Mouse (Mus musculus): ENCODE data around the gene Arhgef39. TPM values are rescaled to one million over a fixed set of nuclear protein-coding genes. Genes with fewer than 3 reads are reported as not detected.
A peak's percentile ranks its signal among the peaks of the same experiment; 100 is the strongest.

Arhgef39 gene
- polyA plus RNA-seq, 1 experiment from 2014 or later = 44.8 TPM

DNA sequence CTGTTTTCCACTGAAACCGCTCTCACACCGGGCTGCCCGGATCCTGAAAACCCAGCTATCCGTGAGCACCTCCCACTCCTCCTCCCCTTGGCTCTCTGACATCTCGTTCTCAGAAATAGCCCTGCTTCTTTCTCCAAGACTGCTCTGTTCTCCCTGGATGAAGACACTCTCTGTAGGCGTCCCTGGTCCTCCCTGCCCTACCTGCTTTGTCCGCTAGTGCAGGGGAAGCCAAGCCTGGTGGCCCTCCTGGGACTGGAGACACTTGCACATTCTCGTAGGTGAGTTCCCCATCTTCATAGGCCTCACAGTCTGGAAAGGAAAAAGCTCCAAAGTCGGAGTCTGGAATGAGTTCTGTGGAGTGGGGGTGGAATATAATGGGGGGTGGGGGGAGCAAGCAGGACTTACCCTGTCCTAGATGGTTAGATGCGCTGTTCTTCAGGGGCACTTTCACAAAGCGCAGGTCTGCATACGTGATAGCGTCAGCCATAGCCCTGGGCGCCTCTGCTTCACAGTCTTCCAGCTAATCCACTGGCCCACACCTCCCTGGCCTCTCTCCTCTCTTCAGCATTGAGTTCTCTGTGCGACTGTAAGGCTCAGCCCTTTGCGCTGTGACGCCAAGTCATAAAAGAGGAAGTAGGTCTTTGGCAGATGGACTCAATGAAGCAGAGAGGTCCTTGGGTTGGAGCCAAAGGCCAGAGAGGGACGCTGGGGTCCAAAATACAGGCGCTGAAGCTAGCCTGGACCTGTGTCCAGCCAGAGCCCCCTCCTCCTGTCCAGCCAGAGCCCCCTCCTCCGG is 45.3 kb downstream of the Arhgef39 start, which contains the start of gene Cd72:
TSS of gene Cd72 (minus strand) at position 588 of the 796 bp plus-strand sequence.
- no peak within 1 kb of the TSS for H3K27ac ChIP-seq
- no peak for ATAC-seq (ENCODE audit: insufficient number of reproducible peaks, insufficient read depth, low FRiP score, low TSS enrichment, low read depth)
- WGBS = 28% methylated on average over 20 of the region's 20 CpGs

DNA sequence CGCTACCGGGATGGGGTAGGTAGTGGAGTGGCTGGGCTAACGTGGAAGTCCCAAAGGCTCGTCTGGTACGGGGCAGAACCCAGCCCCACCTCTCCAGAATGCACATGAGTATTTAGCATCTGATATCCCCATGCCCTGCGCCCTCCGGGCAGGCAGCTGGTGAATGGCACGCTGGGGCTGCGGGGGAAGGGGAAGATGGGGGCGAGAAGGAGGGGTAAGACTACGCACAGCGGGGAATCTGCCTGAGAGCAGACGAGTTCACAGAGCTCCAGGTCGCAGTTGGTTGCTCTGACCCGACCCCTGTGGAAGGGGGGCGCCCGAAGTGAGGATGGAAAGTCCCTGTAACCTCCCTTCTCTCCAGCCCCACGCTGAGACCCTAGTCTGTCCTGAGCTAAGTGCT is 46.1 kb downstream of the Arhgef39 start:
- peaks cover 23% of the 10 kb centered on the region; the same call in 1 of the 2 replicates for H3K4me1 ChIP-seq (replicated peaks)
- peaks cover 43% of the 10 kb centered on the region for H3K27me3 ChIP-seq
- peaks cover 3% of the 10 kb centered on the region for H3K36me3 ChIP-seq
- H3K27ac ChIP-seq = no peak overlapping the region
- no peak for ATAC-seq (ENCODE audit: insufficient number of reproducible peaks, insufficient read depth, low FRiP score, low TSS enrichment, low read depth)
- H3K9me3 ChIP-seq = no peaks in the 10 kb centered on the region
- WGBS = 1% methylated on average over 18 of the region's 18 CpGs
- H3K9ac ChIP-seq (replicated peaks) = peak overlapping the region; percentile 45
- H3K4me2 ChIP-seq = peak overlapping the region; percentile 55
- H3K4me3 ChIP-seq (replicated peaks) = peak overlapping the region; percentile 30

More for the DNA sequence above, 45.3 kb downstream of the Arhgef39 start, which contains the start of gene Cd72:
- Histone ChIP-seq H3K4me1 (replicated peaks) (peaks cover 23% of the 10 kb centered on the region; the same call in 1 of the 2 replicates), H3K4me2 (peak within 1 kb of the TSS; percentile 55), H3K9me3 (no peaks in the 10 kb centered on the region), H3K9ac (replicated peaks) (peak within 1 kb of the TSS; percentile 45), H3K4me3 (replicated peaks) (peak within 1 kb of the TSS; percentile 30), H3K36me3 (no peaks in the 10 kb centered on the region), H3K27me3 (peaks cover 43% of the 10 kb centered on the region)

- H3K4me1 ChIP-seq (replicated peaks) = peaks cover 23% of the 10 kb centered on the region; the same call in 1 of the 2 replicates
- H3K4me3 ChIP-seq (replicated peaks) = no peak overlapping the region
- peaks cover 14% of the 10 kb centered on the region for H3K36me3 ChIP-seq
- H3K9me3 ChIP-seq = no peaks in the 10 kb centered on the region
- ATAC-seq (ENCODE audit: insufficient number of reproducible peaks, insufficient read depth, low FRiP score, low TSS enrichment, low read depth) = no peak
- peaks cover 43% of the 10 kb centered on the region for H3K27me3 ChIP-seq
- WGBS = 53% methylated on average over 11 of the region's 11 CpGs
- no peak overlapping the region for H3K4me2 ChIP-seq
- H3K27ac ChIP-seq = no peak overlapping the region
- H3K9ac ChIP-seq (replicated peaks) = no peak overlapping the region
Observed at GRCm38 (mm10) chr4:43452315-43452714, 47.2 kb downstream of the Arhgef39 start.

GRCm38 (mm10) chr4:43448554-43448953 is 50.9 kb downstream of the Arhgef39 start:
- Histone ChIP-seq H3K36me3 (peaks cover 39% of the 10 kb centered on the region), H3K9me3 (no peaks in the 10 kb centered on the region), H3K4me3 (replicated peaks) (no peak overlapping the region), H3K27ac (no peak overlapping the region), H3K4me1 (replicated peaks) (peaks cover 19% of the 10 kb centered on the region), H3K9ac (replicated peaks) (no peak overlapping the region), H3K4me2 (no peak overlapping the region), H3K27me3 (peaks cover 17% of the 10 kb centered on the region)
- WGBS = 86% methylated on average over 3 of the region's 3 CpGs
- ATAC-seq (ENCODE audit: insufficient number of reproducible peaks, insufficient read depth, low FRiP score, low TSS enrichment, low read depth) = no peak

DNA sequence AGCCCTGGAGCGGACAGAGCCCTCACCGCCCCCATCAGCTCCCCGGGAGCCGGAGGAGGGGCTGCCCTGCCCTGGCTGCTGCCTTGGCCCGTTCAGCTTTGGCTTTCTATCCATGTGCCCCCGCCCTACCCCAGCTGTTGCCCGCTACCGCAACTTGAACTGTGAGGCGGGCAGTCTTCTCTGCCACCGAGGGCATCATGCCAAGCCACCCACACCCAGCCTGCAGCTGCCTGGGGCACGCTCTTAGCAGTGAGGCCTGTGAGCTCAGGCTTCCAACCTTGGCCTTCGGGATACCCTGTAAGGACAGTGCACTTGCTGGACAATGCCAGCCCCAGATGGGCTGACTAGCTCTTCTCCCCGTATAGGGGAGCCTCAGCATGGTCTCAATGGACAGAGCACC is 52.2 kb downstream of the Arhgef39 start:
- Histone ChIP-seq H3K27ac (no peak overlapping the region), H3K4me3 (replicated peaks) (no peak overlapping the region), H3K9ac (replicated peaks) (no peak overlapping the region), H3K4me2 (no peak overlapping the region), H3K4me1 (replicated peaks) (peaks cover 10% of the 10 kb centered on the region), H3K27me3 (peaks cover 4% of the 10 kb centered on the region), H3K36me3 (peaks cover 39% of the 10 kb centered on the region), H3K9me3 (no peaks in the 10 kb centered on the region)
- no peak for ATAC-seq (ENCODE audit: insufficient number of reproducible peaks, insufficient read depth, low FRiP score, low TSS enrichment, low read depth)
- WGBS = 89% methylated on average over 13 of the region's 13 CpGs

Other genes with a start within 250 kb of the Arhgef39 start
- gene Atp8b5, start 232.5 kb downstream of the Arhgef39 start, polyA plus RNA-seq (2016; fragmentation: Nextera tagmentation; extraction: Ambion mirVana) = 0.60 and 0.97 TPM in 2 replicates
- 8.0 and 14.3 TPM in 2 replicates for gene Rusc2, start 117.7 kb downstream of the Arhgef39 start, polyA plus RNA-seq (2016; fragmentation: Nextera tagmentation; extraction: Ambion mirVana)
- 0.24 TPM in 1 of 2 replicates, not detected in the other for gene Fam166b, start 70.6 kb downstream of the Arhgef39 start, polyA plus RNA-seq (2016; fragmentation: Nextera tagmentation; extraction: Ambion mirVana)
- 13.3 TPM in 2 replicates for gene Tesk1, start 57.8 kb downstream of the Arhgef39 start, polyA plus RNA-seq (2016; fragmentation: Nextera tagmentation; extraction: Ambion mirVana)
- 2.7 and 3.5 TPM in 2 replicates for gene Cd72, start 45.1 kb downstream of the Arhgef39 start, polyA plus RNA-seq (2016; fragmentation: Nextera tagmentation; extraction: Ambion mirVana)
- not detected in 2 replicates for gene Sit1, start 16.0 kb downstream of the Arhgef39 start, polyA plus RNA-seq (2016; fragmentation: Nextera tagmentation; extraction: Ambion mirVana)
- 62.0 and 63.8 TPM in 2 replicates for gene Ccdc107, start 6.8 kb downstream of the Arhgef39 start, polyA plus RNA-seq (2016; fragmentation: Nextera tagmentation; extraction: Ambion mirVana)
- 1.1 and 1.3 TPM in 2 replicates for gene Car9, start 7.3 kb upstream of the Arhgef39 start, polyA plus RNA-seq (2016; fragmentation: Nextera tagmentation; extraction: Ambion mirVana)
- gene Tpm2, start 24.1 kb upstream of the Arhgef39 start, polyA plus RNA-seq (2016; fragmentation: Nextera tagmentation; extraction: Ambion mirVana) = 215 and 216 TPM in 2 replicates
- gene Creb3, start 62.6 kb upstream of the Arhgef39 start, polyA plus RNA-seq (2016; fragmentation: Nextera tagmentation; extraction: Ambion mirVana) = 42.0 and 44.5 TPM in 2 replicates
- 62.2 and 67.4 TPM in 2 replicates for gene Tln1, start 63.0 kb upstream of the Arhgef39 start, polyA plus RNA-seq (2016; fragmentation: Nextera tagmentation; extraction: Ambion mirVana)
- gene Rgp1, start 79.0 kb upstream of the Arhgef39 start, polyA plus RNA-seq (2016; fragmentation: Nextera tagmentation; extraction: Ambion mirVana) = 36.6 and 42.5 TPM in 2 replicates
- gene Gba2, start 79.2 kb upstream of the Arhgef39 start, polyA plus RNA-seq (2016; fragmentation: Nextera tagmentation; extraction: Ambion mirVana) = 32.0 and 34.7 TPM in 2 replicates
- gene Msmp, start 84.8 kb upstream of the Arhgef39 start, polyA plus RNA-seq (2016; fragmentation: Nextera tagmentation; extraction: Ambion mirVana) = 2.1 TPM in 1 of 2 replicates, not detected in the other
- gene Npr2, start 132.2 kb upstream of the Arhgef39 start, polyA plus RNA-seq (2016; fragmentation: Nextera tagmentation; extraction: Ambion mirVana) = 14.4 and 17.9 TPM in 2 replicates
- gene Spag8, start 153.9 kb upstream of the Arhgef39 start, polyA plus RNA-seq (2016; fragmentation: Nextera tagmentation; extraction: Ambion mirVana) = 0.95 and 0.99 TPM in 2 replicates
- 78.7 and 87.6 TPM in 2 replicates for gene Hint2, start 156.8 kb upstream of the Arhgef39 start, polyA plus RNA-seq (2016; fragmentation: Nextera tagmentation; extraction: Ambion mirVana)
- gene Tmem8b, start 169.3 kb upstream of the Arhgef39 start, polyA plus RNA-seq (2016; fragmentation: Nextera tagmentation; extraction: Ambion mirVana) = 5.6 and 6.6 TPM in 2 replicates
- gene Fam221b, start 169.4 kb upstream of the Arhgef39 start, polyA plus RNA-seq (2016; fragmentation: Nextera tagmentation; extraction: Ambion mirVana) = 2.8 and 3.6 TPM in 2 replicates
- 0.08 TPM in 1 of 2 replicates, not detected in the other for gene Olfr70, start 201.1 kb upstream of the Arhgef39 start, polyA plus RNA-seq (2016; fragmentation: Nextera tagmentation; extraction: Ambion mirVana)
- not detected in 2 replicates for gene Olfr71, start 210.6 kb upstream of the Arhgef39 start, polyA plus RNA-seq (2016; fragmentation: Nextera tagmentation; extraction: Ambion mirVana)
- gene Hrct1, start 227.5 kb upstream of the Arhgef39 start, polyA plus RNA-seq (2016; fragmentation: Nextera tagmentation; extraction: Ambion mirVana) = 0.38 and 0.72 TPM in 2 replicates
- 0.20 and 0.28 TPM in 2 replicates for gene Spaar, start 230.3 kb upstream of the Arhgef39 start, polyA plus RNA-seq (2016; fragmentation: Nextera tagmentation; extraction: Ambion mirVana)